Mouse (Mus musculus) liver, embryonic 16.5 days (tissue): ENCODE measurements around the gene Cnmd. TPM values are rescaled to one million over a fixed set of nuclear protein-coding genes. Genes with fewer than 3 reads are reported as not detected.

Source experiments
- ATAC-seq: fragments of 200-750 bp; cut with Nextera tagmentation; 2 replicates; pipeline ENCODE4 v1.8.0; 2017; ENCODE audit warnings: low read depth, mild to moderate bottlenecking, moderate number of reproducible peaks, moderate library complexity
- H3K27ac ChIP-seq: fragments of 300-500 bp; sonication (generic); 2 replicates; pipeline ENCODE4 v1.5.1; 2014; ENCODE audit warnings: mild to moderate bottlenecking, low read length
- H3K27me3 ChIP-seq: fragments of 300-500 bp; sonication (generic); 2 replicates; pipeline ENCODE4 v1.6.1; 2014; ENCODE audit warnings: low read depth, low read length, mixed read lengths; ENCODE audit not compliant: control insufficient read depth, insufficient read depth
- H3K36me3 ChIP-seq: fragments of 300-500 bp; sonication (generic); 2 replicates; pipeline ENCODE4 v1.6.1; 2014; ENCODE audit warnings: mild to moderate bottlenecking; ENCODE audit not compliant: control insufficient read depth, insufficient read depth
- H3K4me1 ChIP-seq: fragments of 300-500 bp; sonication (generic); 2 replicates; pipeline ENCODE4 v1.6.1; 2014; ENCODE audit warnings: low read depth, low read length, mixed read lengths; ENCODE audit not compliant: control insufficient read depth
- H3K4me2 ChIP-seq: fragments of 300-500 bp; sonication (generic); 2 replicates; pipeline ENCODE4 v1.6.1; 2014; ENCODE audit warnings: low read depth, low read length, mixed read lengths
- H3K4me3 ChIP-seq: fragments of 300-500 bp; sonication (generic); 2 replicates; pipeline ENCODE4 v1.5.1; 2014; ENCODE audit warnings: low read depth, mild to moderate bottlenecking, low read length
- H3K9ac ChIP-seq: fragments of 300-500 bp; sonication (generic); 2 replicates; pipeline ENCODE4 v1.6.1; 2014; ENCODE audit warnings: low read depth, low read length
- H3K9me3 ChIP-seq: fragments of 300-500 bp; sonication (generic); replicated peaks from 2 replicates; pipeline ENCODE4 v1.6.1; 2016; ENCODE audit warnings: low read length; ENCODE audit not compliant: control insufficient read depth
- WGBS: fragments of 180-500 bp; shearing (Covaris S2); extraction: QIAGEN DNeasy Blood & Tissue Kit; methylation state at CpG from one replicate; pipeline ENCODE4 v1.1.7; 2014; ENCODE audit not compliant: insufficient replicate concordance; 5-methylcytosine and 5-hydroxymethylcytosine counted together
- polyA plus RNA-seq: library from polyadenylated mRNA; unstranded; fragments of >200 nt; fragmentation: Nextera tagmentation; extraction: Ambion mirVana; gene quantifications from 2 replicates; pipeline ENCODE4 v1.2.1, GENCODE M21; 2015

Cnmd gene
- polyA plus RNA-seq, 1 experiment from 2014 or later: 0.09 TPM

DNA sequence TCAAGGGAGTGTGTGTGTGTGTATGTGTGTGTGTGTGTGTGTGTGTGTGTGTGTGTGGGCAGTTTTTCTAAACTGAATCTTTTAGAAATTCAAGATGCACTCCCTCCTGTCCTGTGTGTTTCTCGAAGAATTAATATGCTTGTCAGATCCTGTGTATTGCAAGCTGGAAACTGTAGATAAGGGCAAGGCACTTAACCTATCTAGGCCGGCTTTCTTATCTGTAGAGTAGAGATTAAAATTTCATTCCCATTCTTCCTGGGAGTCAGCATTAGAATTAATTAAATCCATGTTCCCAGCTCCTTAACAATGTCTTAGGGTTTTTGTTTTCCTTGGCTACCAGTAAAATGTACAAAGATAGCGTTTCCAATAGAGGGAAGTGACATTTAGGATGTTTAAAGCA is 40.8 kb downstream of the Cnmd start:
- Histone ChIP-seq H3K27me3 (no peaks in the 10 kb centered on the region), H3K4me3 (no peak overlapping the region), H3K9me3 (no peaks in the 10 kb centered on the region), H3K27ac (no peak overlapping the region), H3K4me2 (no peak overlapping the region), H3K4me1 (peaks cover 6% of the 10 kb centered on the region), H3K36me3 (peaks cover 12% of the 10 kb centered on the region), H3K9ac (no peak overlapping the region)
- ATAC-seq: peak; percentile 35; the same call in 1 of the 2 replicates
- 36% methylated on average over 3 of the region's 3 CpGs for WGBS

GRCm38 (mm10) chr14:79619802-79620201 is 42.2 kb downstream of the Cnmd start:
- WGBS: 85% methylated on average over 7 of the region's 7 CpGs
- Histone ChIP-seq H3K9ac (no peak overlapping the region), H3K9me3 (no peaks in the 10 kb centered on the region), H3K36me3 (peaks cover 7% of the 10 kb centered on the region; the same call in 1 of the 2 replicates), H3K27ac (no peak overlapping the region), H3K27me3 (no peaks in the 10 kb centered on the region), H3K4me3 (no peak overlapping the region), H3K4me2 (no peak overlapping the region), H3K4me1 (peaks cover 6% of the 10 kb centered on the region)
- no peak for ATAC-seq

DNA sequence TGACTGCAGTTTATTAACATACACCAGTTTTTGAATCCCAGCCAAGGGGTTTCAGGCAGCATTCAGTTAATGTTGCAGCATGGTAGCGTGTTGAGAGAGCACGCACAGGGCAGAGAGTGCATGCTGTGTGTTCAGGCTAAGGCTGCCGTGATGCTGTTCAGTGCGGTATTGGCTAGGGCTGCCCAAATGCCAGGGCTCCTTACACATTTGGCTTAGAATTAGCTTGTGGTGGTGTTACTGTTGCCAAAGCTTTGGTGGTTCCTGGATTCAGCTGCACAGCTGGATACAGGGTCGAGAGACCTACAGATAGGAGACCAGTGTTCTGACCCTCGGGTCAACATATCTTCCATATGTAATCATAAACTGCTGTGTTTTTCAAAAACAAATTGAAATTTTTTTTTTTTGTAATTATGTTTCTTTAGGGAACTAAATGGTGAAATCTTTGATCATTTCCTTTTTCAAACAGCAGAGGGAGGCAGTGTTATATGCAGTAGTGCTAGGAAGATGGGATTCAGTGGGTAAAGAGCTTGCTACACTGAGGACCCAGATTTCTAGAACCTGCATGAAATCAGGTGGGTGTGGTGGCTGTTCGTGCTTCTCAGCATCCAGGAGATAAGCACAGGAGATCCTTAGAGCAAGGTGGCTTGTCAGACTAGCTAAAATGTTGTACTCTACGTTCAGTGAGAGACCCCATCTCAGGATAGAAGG is 44.7 kb downstream of the Cnmd start:
- Histone ChIP-seq H3K4me1 (peaks cover 6% of the 10 kb centered on the region), H3K36me3 (peaks cover 2% of the 10 kb centered on the region; the same call in 1 of the 2 replicates), H3K4me2 (no peak overlapping the region), H3K4me3 (no peak overlapping the region), H3K9me3 (no peaks in the 10 kb centered on the region), H3K27ac (no peak overlapping the region), H3K9ac (no peak overlapping the region), H3K27me3 (no peaks in the 10 kb centered on the region)
- WGBS: 77% methylated on average over 8 of the region's 8 CpGs
- ATAC-seq: no peak

GRCm38 (mm10) chr14:79608286-79608685 is 53.7 kb downstream of the Cnmd start:
- Histone ChIP-seq H3K9ac (no peak overlapping the region), H3K27me3 (no peaks in the 10 kb centered on the region), H3K27ac (no peak overlapping the region), H3K4me1 (no peaks in the 10 kb centered on the region), H3K4me2 (no peak overlapping the region), H3K36me3 (peaks cover 14% of the 10 kb centered on the region), H3K9me3 (no peaks in the 10 kb centered on the region), H3K4me3 (no peak overlapping the region)
- ATAC-seq: no peak
- WGBS: 92% methylated on average over 6 of the region's 6 CpGs

- Histone ChIP-seq H3K9ac (no peak overlapping the region), H3K9me3 (no peaks in the 10 kb centered on the region), H3K4me3 (no peak overlapping the region), H3K36me3 (peaks cover 14% of the 10 kb centered on the region), H3K4me2 (no peak overlapping the region), H3K27ac (no peak overlapping the region), H3K4me1 (no peaks in the 10 kb centered on the region), H3K27me3 (no peaks in the 10 kb centered on the region)
- 79% methylated on average over 4 of the region's 4 CpGs for WGBS
- no peak for ATAC-seq
These were observed 54.6 kb downstream of the Cnmd start for GRCm38 (mm10) chr14:79607352-79607751.

DNA sequence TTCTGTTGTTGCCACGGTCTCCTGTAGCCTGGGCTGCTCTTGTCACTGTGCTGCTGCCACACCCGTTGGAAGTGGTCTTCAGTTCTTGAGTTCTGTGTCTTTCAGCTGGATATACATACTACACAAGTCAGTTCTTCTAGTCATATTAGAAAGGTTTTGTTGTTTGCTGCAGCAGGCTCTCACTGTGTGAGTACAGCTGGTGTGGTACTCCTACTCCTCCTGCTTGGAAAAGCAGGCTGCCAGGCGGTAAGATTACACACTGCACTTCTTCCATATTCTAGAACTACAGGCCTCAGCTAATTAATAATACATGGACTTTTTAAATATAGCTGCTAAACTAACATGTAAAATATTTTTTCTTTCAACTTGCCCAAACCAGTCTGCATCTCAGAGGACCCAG is 55.1 kb downstream of the Cnmd start:
- Histone ChIP-seq H3K4me3 (no peak overlapping the region), H3K4me2 (no peak overlapping the region), H3K4me1 (no peaks in the 10 kb centered on the region), H3K9me3 (no peaks in the 10 kb centered on the region), H3K9ac (no peak overlapping the region), H3K27me3 (no peaks in the 10 kb centered on the region), H3K36me3 (peaks cover 14% of the 10 kb centered on the region), H3K27ac (no peak overlapping the region)
- 78% methylated on average over 3 of the region's 3 CpGs for WGBS
- no peak for ATAC-seq

- Histone ChIP-seq H3K9me3 (no peaks in the 10 kb centered on the region), H3K4me1 (no peaks in the 10 kb centered on the region), H3K27ac (no peak overlapping the region), H3K36me3 (peaks cover 11% of the 10 kb centered on the region), H3K4me3 (no peak overlapping the region), H3K9ac (no peak overlapping the region), H3K27me3 (no peaks in the 10 kb centered on the region), H3K4me2 (no peak overlapping the region)
- 75% methylated on average over 6 of the region's 6 CpGs for WGBS
- no peak for ATAC-seq
These were observed 55.6 kb downstream of the Cnmd start for GRCm38 (mm10) chr14:79606392-79606791.

- Histone ChIP-seq H3K27me3 (no peaks in the 10 kb centered on the region), H3K27ac (no peak overlapping the region), H3K4me1 (no peaks in the 10 kb centered on the region), H3K9ac (no peak overlapping the region), H3K9me3 (no peaks in the 10 kb centered on the region), H3K36me3 (peaks cover 7% of the 10 kb centered on the region), H3K4me2 (no peak overlapping the region), H3K4me3 (no peak overlapping the region)
- ATAC-seq: no peak
- WGBS: 79% methylated on average over 2 of the region's 2 CpGs
These were observed 56.1 kb downstream of the Cnmd start for GRCm38 (mm10) chr14:79605881-79606280.

GRCm38 (mm10) chr14:79596602-79597001 is 65.4 kb downstream of the Cnmd start:
- H3K4me3 ChIP-seq: no peak overlapping the region
- no peak overlapping the region for H3K9ac ChIP-seq
- peak; percentile 53 for ATAC-seq
- no peaks in the 10 kb centered on the region for H3K27me3 ChIP-seq
- 69% methylated on average over 4 of the region's 4 CpGs for WGBS
- H3K9me3 ChIP-seq: no peaks in the 10 kb centered on the region
- H3K4me1 ChIP-seq: no peaks in the 10 kb centered on the region
- H3K36me3 ChIP-seq: no peaks in the 10 kb centered on the region
- no peak overlapping the region for H3K27ac ChIP-seq
- H3K4me2 ChIP-seq: no peak overlapping the region
